18 mouse cellular contexts compared by ENCODE assay signal in the genomic region with DNA sequence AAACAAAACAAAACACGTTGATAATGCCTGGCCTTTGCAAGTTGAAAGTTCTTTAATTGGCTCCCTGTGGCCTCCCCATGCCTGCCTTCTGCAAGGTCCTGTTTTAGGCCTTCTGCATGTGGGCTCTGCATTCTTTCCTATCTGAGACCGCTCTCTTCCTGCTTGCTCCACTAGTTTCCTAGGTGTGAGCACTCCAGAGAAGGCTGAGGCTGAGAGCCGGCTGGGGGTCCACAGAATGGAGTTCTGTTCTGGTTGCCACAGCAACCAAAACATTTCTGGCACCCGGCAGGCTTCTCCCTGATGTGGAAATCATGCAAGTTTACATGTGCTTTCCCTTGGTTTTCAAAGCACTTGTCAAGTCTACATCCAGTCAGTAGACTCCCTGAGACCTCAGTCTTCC. TPM values are rescaled to one million over a fixed set of nuclear protein-coding genes. Genes with fewer than 3 reads are reported as not detected.
DNase-seq lines count a peak whose midpoint lies in the region; ATAC-seq lines count a peak whose summit lies in the region.
"Had no signal": no experiment of that assay in that cellular context is flagged by ENCODE, and none has a peak within 500 bp of the region (broad histone marks: within the 10 kb centered on the region; RNA-seq: fewer than 3 reads in every experiment).

No protein-coding gene starts in this region.

- H3K4me1 ChIP-seq in midbrain, embryonic 11.5 days (ENCODE audit: control insufficient read depth, insufficient read depth, low read length) = no peaks in the 10 kb centered on the region
- peaks cover 6% of the 10 kb centered on the region for H3K4me1 ChIP-seq in midbrain, embryonic 13.5 days (replicated peaks)
- peaks cover 7% of the 10 kb centered on the region; the same call in 1 of the 2 replicates for H3K4me1 ChIP-seq in forebrain, embryonic 14.5 days (ENCODE audit: control insufficient read depth, insufficient read depth, low read length)
- peaks cover 5% of the 10 kb centered on the region; the same call in 1 of the 2 replicates for H3K4me1 ChIP-seq in midbrain, embryonic 15.5 days
- H3K4me1 ChIP-seq: intestine, embryonic 15.5 days had no signal

- DNase-seq in heart, adult 11 months = peak; percentile 83
- no peak for DNase-seq in heart, adult 9 months (ENCODE audit: low spot score in 2 of 2)
- no peak for DNase-seq in midbrain, embryonic 11.5 days (ENCODE audit: low spot score, missing footprints)
- DNase-seq in forebrain, embryonic 14.5 days (ENCODE audit: low spot score) = peak; percentile 43
- DNase-seq in kidney, adult 9 months = no peak
- DNase-seq: cerebellum, adult 8-10 months; gastrocnemius, postnatal 25 days; kidney, postnatal 25 days; thymus, adult 18-20 months had no signal

- no peak overlapping the region for H3K4me2 ChIP-seq in midbrain, embryonic 11.5 days
- H3K4me2 ChIP-seq in midbrain, embryonic 13.5 days (replicated peaks) = no peak overlapping the region
- no peak overlapping the region for H3K4me2 ChIP-seq in forebrain, embryonic 14.5 days (ENCODE audit: low read length)
- H3K4me2 ChIP-seq in midbrain, embryonic 15.5 days = no peak overlapping the region
- H3K4me2 ChIP-seq: intestine, embryonic 15.5 days had no signal

- H3K27me3 ChIP-seq in midbrain, embryonic 11.5 days (ENCODE audit: control insufficient read depth, insufficient read depth, low read length) = no peaks in the 10 kb centered on the region
- H3K27me3 ChIP-seq in midbrain, embryonic 13.5 days = no peaks in the 10 kb centered on the region
- no peaks in the 10 kb centered on the region for H3K27me3 ChIP-seq in forebrain, embryonic 14.5 days (replicated peaks; ENCODE audit: control insufficient read depth, insufficient read depth, low read length)
- no peaks in the 10 kb centered on the region for H3K27me3 ChIP-seq in midbrain, embryonic 15.5 days (replicated peaks)
- H3K27me3 ChIP-seq: intestine, embryonic 15.5 days had no signal

- no peak overlapping the region for H3K4me3 ChIP-seq in midbrain, embryonic 11.5 days (ENCODE audit: low read depth, low read length)
- H3K4me3 ChIP-seq in midbrain, embryonic 13.5 days (replicated peaks) = no peak overlapping the region
- H3K4me3 ChIP-seq in forebrain, embryonic 14.5 days (ENCODE audit: low read depth, low read length) = no peak overlapping the region
- no peak overlapping the region for H3K4me3 ChIP-seq in midbrain, embryonic 15.5 days
- H3K4me3 ChIP-seq: intestine, embryonic 15.5 days; left cerebral cortex, adult 2 months had no signal

- H3K9ac ChIP-seq in midbrain, embryonic 11.5 days (ENCODE audit: low read length) = no peak overlapping the region
- H3K9ac ChIP-seq in midbrain, embryonic 13.5 days (replicated peaks) = no peak overlapping the region
- no peak overlapping the region for H3K9ac ChIP-seq in forebrain, embryonic 14.5 days (ENCODE audit: low read length)
- H3K9ac ChIP-seq in midbrain, embryonic 15.5 days = no peak overlapping the region
- H3K9ac ChIP-seq: intestine, embryonic 15.5 days had no signal

- H3K36me3 ChIP-seq in midbrain, embryonic 11.5 days (ENCODE audit: control insufficient read depth, insufficient read depth, low read length) = no peaks in the 10 kb centered on the region
- no peaks in the 10 kb centered on the region for H3K36me3 ChIP-seq in midbrain, embryonic 13.5 days
- H3K36me3 ChIP-seq in forebrain, embryonic 14.5 days (ENCODE audit: control insufficient read depth, insufficient read depth, low read length) = no peaks in the 10 kb centered on the region
- H3K36me3 ChIP-seq in midbrain, embryonic 15.5 days (replicated peaks) = no peaks in the 10 kb centered on the region
- H3K36me3 ChIP-seq: G1E; intestine, embryonic 15.5 days had no signal

- no peaks in the 10 kb centered on the region for H3K9me3 ChIP-seq in midbrain, embryonic 11.5 days (ENCODE audit: control insufficient read depth, low read length)
- H3K9me3 ChIP-seq in midbrain, embryonic 13.5 days = no peaks in the 10 kb centered on the region
- H3K9me3 ChIP-seq in forebrain, embryonic 14.5 days (replicated peaks; ENCODE audit: control insufficient read depth, low read length) = no peaks in the 10 kb centered on the region
- no peaks in the 10 kb centered on the region for H3K9me3 ChIP-seq in midbrain, embryonic 15.5 days
- H3K9me3 ChIP-seq: G1E; intestine, embryonic 15.5 days had no signal

- WGBS in midbrain, embryonic 11.5 days = 21% methylated on average over 4 of the region's 4 CpGs
- WGBS in midbrain, embryonic 13.5 days = 6% methylated on average over 4 of the region's 4 CpGs
- 12% methylated on average over 4 of the region's 4 CpGs for WGBS in forebrain, embryonic 14.5 days
- 11% methylated on average over 4 of the region's 4 CpGs for WGBS in midbrain, embryonic 15.5 days

- 0 out of 2 replicates have a peak, but pooled peaks have one; percentile 24 for ATAC-seq in midbrain, embryonic 11.5 days (ENCODE audit: low FRiP score)
- no peak for ATAC-seq in midbrain, embryonic 13.5 days
- peak; percentile 50; the same call in 1 of the 2 replicates for ATAC-seq in forebrain, embryonic 14.5 days
- ATAC-seq in midbrain, embryonic 15.5 days (replicated peaks) = peak; percentile 86
- ATAC-seq: activated CD4-positive, CD25-positive, alpha-beta regulatory T cell, adult 4 months; intestine, embryonic 15.5 days had no signal

- no peak overlapping the region for H3K27ac ChIP-seq in midbrain, embryonic 11.5 days (ENCODE audit: low read depth, low read length)
- no peak overlapping the region for H3K27ac ChIP-seq in midbrain, embryonic 13.5 days
- H3K27ac ChIP-seq in forebrain, embryonic 14.5 days (ENCODE audit: low read depth, low read length) = no peak overlapping the region
- H3K27ac ChIP-seq in midbrain, embryonic 15.5 days = no peak overlapping the region
- H3K27ac ChIP-seq: intestine, embryonic 15.5 days; left cerebral cortex, adult 2 months had no signal

RNA-seq across cellular contexts. Expression of a gene that starts 24.7 kb away (rescaled TPM):
- polyA plus RNA-seq in midbrain, embryonic 11.5 days (2014; fragmentation: Nextera tagmentation; extraction: Ambion mirVana) = 0.07 TPM in 1 of 2 replicates, not detected in the other
- polyA plus RNA-seq in midbrain, embryonic 13.5 days (2015; fragmentation: Nextera tagmentation; extraction: Ambion mirVana) = 0.04 and 0.10 TPM in 2 replicates
- 0.07 TPM in 1 of 2 replicates, not detected in the other for polyA plus RNA-seq in forebrain, embryonic 14.5 days (2014; fragmentation: Nextera tagmentation; extraction: Ambion mirVana)
- polyA plus RNA-seq in midbrain, embryonic 15.5 days (2015; fragmentation: Nextera tagmentation; extraction: Ambion mirVana) = 0.11 and 0.21 TPM in 2 replicates
- polyA plus RNA-seq: activated CD4-positive, CD25-positive, alpha-beta regulatory T cell, adult 4 months; G1E had no signal

RNA-seq across cellular contexts. Expression of a gene that starts 42.8 kb away (rescaled TPM):
- 14.3 and 17.2 TPM in 2 replicates for polyA plus RNA-seq in midbrain, embryonic 11.5 days (2014; fragmentation: Nextera tagmentation; extraction: Ambion mirVana)
- polyA plus RNA-seq in midbrain, embryonic 13.5 days (2015; fragmentation: Nextera tagmentation; extraction: Ambion mirVana) = 20.9 and 28.1 TPM in 2 replicates
- 19.1 and 22.5 TPM in 2 replicates for polyA plus RNA-seq in forebrain, embryonic 14.5 days (2014; fragmentation: Nextera tagmentation; extraction: Ambion mirVana)
- 41.5 and 54.9 TPM in 2 replicates for polyA plus RNA-seq in midbrain, embryonic 15.5 days (2015; fragmentation: Nextera tagmentation; extraction: Ambion mirVana)

RNA-seq across cellular contexts. Expression of a gene that starts 43.6 kb away (rescaled TPM):
- polyA plus RNA-seq in midbrain, embryonic 11.5 days (2014; fragmentation: Nextera tagmentation; extraction: Ambion mirVana) = not detected in 2 replicates
- not detected in 2 replicates for polyA plus RNA-seq in midbrain, embryonic 13.5 days (2015; fragmentation: Nextera tagmentation; extraction: Ambion mirVana)
- not detected in 2 replicates for polyA plus RNA-seq in forebrain, embryonic 14.5 days (2014; fragmentation: Nextera tagmentation; extraction: Ambion mirVana)
- not detected in 2 replicates for polyA plus RNA-seq in midbrain, embryonic 15.5 days (2015; fragmentation: Nextera tagmentation; extraction: Ambion mirVana)
- polyA plus RNA-seq: activated CD4-positive, CD25-positive, alpha-beta regulatory T cell, adult 4 months; C2C12; G1E; heart, embryonic 16.5 days; intestine, embryonic 15.5 days; liver, embryonic 16.5 days had no signal

Comparison
In these comparisons a context has a peak if more than half of its experiments do, and no peak if none do; other contexts are left out.
1. DNase-seq: peak in heart, adult 11 months (single experiment) and forebrain, embryonic 14.5 days (single experiment); none in heart, adult 9 months (0 of 2), midbrain, embryonic 11.5 days (single experiment) and kidney, adult 9 months (single experiment).